Mouse (Mus musculus): Measurements from ENCODE around the gene Irf7. TPM values are rescaled to one million over a fixed set of nuclear protein-coding genes. Genes with fewer than 3 reads are reported as not detected.

Gene Irf7
- polyA plus RNA-seq, 1 experiment from 2014 or later = 0.46 TPM

DNA sequence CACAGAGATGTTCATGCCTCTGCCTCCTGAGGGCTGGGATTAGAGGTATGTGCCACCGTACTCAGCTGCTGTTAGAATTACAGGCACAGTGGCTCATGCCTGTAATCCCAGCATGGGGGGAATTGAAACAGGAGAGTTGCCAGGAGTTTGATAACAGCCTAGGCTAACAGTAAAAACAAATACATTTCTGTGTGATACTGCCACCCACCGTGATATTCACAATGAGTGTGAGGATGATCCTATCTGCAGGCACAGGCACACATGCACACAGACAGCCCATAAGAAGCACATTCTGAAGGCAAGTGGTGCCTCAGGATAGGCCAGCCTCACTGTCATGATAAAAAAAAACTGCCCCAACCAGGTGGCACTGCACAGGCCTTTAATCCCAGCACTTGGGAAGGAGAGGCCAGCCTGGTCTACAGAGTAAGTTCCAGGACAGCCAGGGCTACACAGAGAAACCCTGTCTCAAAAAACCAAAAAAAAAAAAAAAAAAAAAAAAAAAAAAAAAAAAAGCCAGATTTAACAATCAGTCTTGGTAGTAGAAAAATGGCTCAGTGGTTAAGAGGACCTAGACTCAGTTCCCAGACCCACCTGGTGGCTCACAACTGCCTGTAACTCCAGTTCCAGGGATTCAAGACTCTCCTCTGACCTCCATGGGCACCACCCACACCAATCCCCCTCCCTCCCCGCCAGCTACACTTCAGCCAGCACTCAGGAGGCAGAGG, 31.8 kb upstream of the Irf7 start:
- DNase-seq (ENCODE audit: low spot score) (no peak), ATAC-seq (replicated peaks; ENCODE audit: insufficient number of reproducible peaks, low FRiP score, low TSS enrichment, low read depth) (no peak)
- Histone ChIP-seq H3K9me3 (replicated peaks; ENCODE audit: control insufficient read depth, low read length) (no peaks in the 10 kb centered on the region), H3K36me3 (replicated peaks; ENCODE audit: control insufficient read depth, insufficient read depth, low read depth, low read length) (peaks cover 5% of the 10 kb centered on the region), H3K4me2 (ENCODE audit: low read depth, low read length) (no peak overlapping the region), H3K9ac (replicated peaks; ENCODE audit: low read length) (no peak overlapping the region), H3K4me3 (ENCODE audit: low read depth, low read length) (no peak overlapping the region), H3K27ac (replicated peaks; ENCODE audit: low read depth, low read length) (no peak overlapping the region), H3K27me3 (ENCODE audit: control insufficient read depth, insufficient read depth, low read length) (peaks cover 24% of the 10 kb centered on the region), H3K4me1 (ENCODE audit: control insufficient read depth, insufficient read depth, low read length) (peaks cover 6% of the 10 kb centered on the region; the same call in 1 of the 2 replicates)
- 87% methylated on average over 3 of the region's 3 CpGs for WGBS

DNA sequence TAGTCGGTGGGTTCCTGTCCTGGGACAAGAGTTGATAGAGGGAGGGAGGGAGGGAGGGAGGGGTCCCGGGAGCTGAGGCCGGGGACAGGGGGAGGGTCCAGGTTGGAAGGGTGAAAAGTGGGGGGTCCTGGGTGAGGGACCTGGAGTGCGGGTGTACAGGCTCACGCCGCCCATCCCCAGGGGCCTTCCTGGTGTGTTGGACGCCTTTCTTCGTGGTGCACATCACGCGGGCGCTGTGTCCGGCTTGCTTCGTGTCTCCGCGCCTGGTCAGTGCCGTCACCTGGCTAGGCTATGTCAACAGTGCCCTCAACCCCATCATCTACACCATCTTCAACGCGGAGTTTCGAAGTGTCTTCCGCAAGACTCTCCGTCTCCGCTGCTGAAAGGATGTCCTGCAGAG, 28.2 kb upstream of the Irf7 start:
- peak overlapping the region; percentile 38 for H3K4me3 ChIP-seq (ENCODE audit: low read depth, low read length)
- no peaks in the 10 kb centered on the region for H3K9me3 ChIP-seq (replicated peaks; ENCODE audit: control insufficient read depth, low read length)
- ATAC-seq (replicated peaks; ENCODE audit: insufficient number of reproducible peaks, low FRiP score, low TSS enrichment, low read depth) (no peak), DNase-seq (ENCODE audit: low spot score) (peak; percentile 29)
- WGBS = 9% methylated on average over 22 of the region's 22 CpGs
- H3K36me3 ChIP-seq (replicated peaks; ENCODE audit: control insufficient read depth, insufficient read depth, low read depth, low read length) = no peaks in the 10 kb centered on the region
- no peak overlapping the region for H3K27ac ChIP-seq (replicated peaks; ENCODE audit: low read depth, low read length)
- H3K9ac ChIP-seq (replicated peaks; ENCODE audit: low read length) = no peak overlapping the region; the same call in 1 of the 2 replicates
- peak overlapping the region; percentile 70 for H3K4me2 ChIP-seq (ENCODE audit: low read depth, low read length)
- H3K27me3 ChIP-seq (ENCODE audit: control insufficient read depth, insufficient read depth, low read length) = peaks cover 34% of the 10 kb centered on the region
- H3K4me1 ChIP-seq (ENCODE audit: control insufficient read depth, insufficient read depth, low read length) = peaks cover 6% of the 10 kb centered on the region; the same call in 1 of the 2 replicates

DNA sequence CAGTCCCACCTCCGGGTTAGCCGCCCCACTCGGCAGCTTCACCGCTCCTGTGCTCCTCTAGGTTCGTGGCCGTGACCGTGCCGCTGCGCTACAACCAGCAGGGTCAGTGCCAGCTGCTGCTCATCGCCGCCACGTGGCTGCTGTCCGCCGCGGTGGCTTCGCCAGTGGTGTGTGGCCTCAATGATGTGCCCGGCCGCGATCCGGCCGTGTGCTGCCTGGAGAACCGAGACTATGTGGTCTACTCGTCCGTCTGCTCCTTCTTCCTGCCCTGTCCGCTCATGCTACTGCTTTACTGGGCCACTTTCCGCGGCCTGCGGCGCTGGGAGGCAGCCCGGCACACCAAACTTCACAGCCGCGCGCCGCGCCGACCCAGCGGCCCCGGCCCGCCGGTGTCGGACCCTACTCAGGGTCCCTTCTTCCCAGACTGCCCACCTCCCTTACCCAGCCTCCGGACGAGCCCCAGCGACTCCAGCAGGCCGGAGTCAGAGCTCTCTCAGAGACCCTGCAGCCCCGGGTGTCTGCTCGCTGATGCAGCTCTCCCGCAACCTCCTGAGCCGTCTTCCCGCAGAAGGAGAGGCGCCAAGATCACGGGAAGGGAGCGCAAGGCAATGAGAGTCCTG, 27.7 kb upstream of the Irf7 start:
- WGBS = under 1% methylated on average over 53 of the region's 53 CpGs
- DNase-seq (ENCODE audit: low spot score) = peak; percentile 42
- H3K9me3 ChIP-seq (replicated peaks; ENCODE audit: control insufficient read depth, low read length) = no peaks in the 10 kb centered on the region
- H3K4me3 ChIP-seq (ENCODE audit: low read depth, low read length) = peak overlapping the region; percentile 38
- H3K36me3 ChIP-seq (replicated peaks; ENCODE audit: control insufficient read depth, insufficient read depth, low read depth, low read length) = no peaks in the 10 kb centered on the region
- H3K4me1 ChIP-seq (ENCODE audit: control insufficient read depth, insufficient read depth, low read length) = peaks cover 6% of the 10 kb centered on the region; the same call in 1 of the 2 replicates
- H3K9ac ChIP-seq (replicated peaks; ENCODE audit: low read length) = peak overlapping the region; percentile 57
- ATAC-seq (replicated peaks; ENCODE audit: insufficient number of reproducible peaks, low FRiP score, low TSS enrichment, low read depth) = no peak
- peaks cover 34% of the 10 kb centered on the region for H3K27me3 ChIP-seq (ENCODE audit: control insufficient read depth, insufficient read depth, low read length)
- H3K27ac ChIP-seq (replicated peaks; ENCODE audit: low read depth, low read length) = no peak overlapping the region
- H3K4me2 ChIP-seq (ENCODE audit: low read depth, low read length) = peak overlapping the region; percentile 70

GRCm38 (mm10) chr7:141292583-141293388, 26.5 kb upstream of the Irf7 start:
- Histone ChIP-seq H3K9ac (replicated peaks; ENCODE audit: low read length) (no peak overlapping the region; the same call in none of the 2 replicates), H3K4me3 (ENCODE audit: low read depth, low read length) (peak overlapping the region; percentile 43), H3K36me3 (replicated peaks; ENCODE audit: control insufficient read depth, insufficient read depth, low read depth, low read length) (no peaks in the 10 kb centered on the region), H3K9me3 (replicated peaks; ENCODE audit: control insufficient read depth, low read length) (no peaks in the 10 kb centered on the region), H3K27ac (replicated peaks; ENCODE audit: low read depth, low read length) (no peak overlapping the region), H3K4me1 (ENCODE audit: control insufficient read depth, insufficient read depth, low read length) (peaks cover 6% of the 10 kb centered on the region; the same call in 1 of the 2 replicates), H3K27me3 (ENCODE audit: control insufficient read depth, insufficient read depth, low read length) (peaks cover 34% of the 10 kb centered on the region), H3K4me2 (ENCODE audit: low read depth, low read length) (peak overlapping the region; percentile 78)
- WGBS = 25% methylated on average over 15 of the region's 15 CpGs
- DNase-seq (ENCODE audit: low spot score) (no peak), ATAC-seq (replicated peaks; ENCODE audit: insufficient number of reproducible peaks, low FRiP score, low TSS enrichment, low read depth) (no peak)

GRCm38 (mm10) chr7:141291921-141292582, 25.8 kb upstream of the Irf7 start, which contains the start of gene Drd4:
TSS of gene Drd4 (plus strand) at chr7:141292006.
- Histone ChIP-seq H3K4me1 (ENCODE audit: control insufficient read depth, insufficient read depth, low read length) (peaks cover 6% of the 10 kb centered on the region; the same call in 1 of the 2 replicates), H3K4me2 (ENCODE audit: low read depth, low read length) (peak within 1 kb of the TSS; percentile 78), H3K27me3 (ENCODE audit: control insufficient read depth, insufficient read depth, low read length) (peaks cover 34% of the 10 kb centered on the region), H3K4me3 (ENCODE audit: low read depth, low read length) (peak within 1 kb of the TSS; percentile 43), H3K9me3 (replicated peaks; ENCODE audit: control insufficient read depth, low read length) (no peaks in the 10 kb centered on the region), H3K36me3 (replicated peaks; ENCODE audit: control insufficient read depth, insufficient read depth, low read depth, low read length) (no peaks in the 10 kb centered on the region), H3K9ac (replicated peaks; ENCODE audit: low read length) (peak within 1 kb of the TSS; percentile 54), H3K27ac (replicated peaks; ENCODE audit: low read depth, low read length) (no peak within 1 kb of the TSS)
- ATAC-seq (replicated peaks; ENCODE audit: insufficient number of reproducible peaks, low FRiP score, low TSS enrichment, low read depth) (peak; percentile 70; the same call in 1 of the 2 replicates), DNase-seq (ENCODE audit: low spot score) (peak; percentile 76)
- WGBS = 2% methylated on average over 44 of the region's 46 CpGs

- H3K27me3 ChIP-seq (ENCODE audit: control insufficient read depth, insufficient read depth, low read length) = peaks cover 10% of the 10 kb centered on the region
- 86% methylated on average over 3 of the region's 3 CpGs for WGBS
- H3K9ac ChIP-seq (replicated peaks; ENCODE audit: low read length) = no peak overlapping the region
- H3K4me3 ChIP-seq (ENCODE audit: low read depth, low read length) = no peak overlapping the region
- ATAC-seq (replicated peaks; ENCODE audit: insufficient number of reproducible peaks, low FRiP score, low TSS enrichment, low read depth) (no peak), DNase-seq (ENCODE audit: low spot score) (no peak)
- H3K9me3 ChIP-seq (replicated peaks; ENCODE audit: control insufficient read depth, low read length) = no peaks in the 10 kb centered on the region
- H3K4me1 ChIP-seq (ENCODE audit: control insufficient read depth, insufficient read depth, low read length) = no peaks in the 10 kb centered on the region
- H3K4me2 ChIP-seq (ENCODE audit: low read depth, low read length) = no peak overlapping the region
- no peak overlapping the region for H3K27ac ChIP-seq (replicated peaks; ENCODE audit: low read depth, low read length)
- no peaks in the 10 kb centered on the region for H3K36me3 ChIP-seq (replicated peaks; ENCODE audit: control insufficient read depth, insufficient read depth, low read depth, low read length)
These were observed 21.8 kb upstream of the Irf7 start for GRCm38 (mm10) chr7:141288042-141288441.

- DNase-seq (ENCODE audit: low spot score) = no peak
- no peak overlapping the region for H3K9ac ChIP-seq (replicated peaks; ENCODE audit: low read length)
- no peak for ATAC-seq (replicated peaks; ENCODE audit: insufficient number of reproducible peaks, low FRiP score, low TSS enrichment, low read depth)
- no peaks in the 10 kb centered on the region for H3K4me1 ChIP-seq (ENCODE audit: control insufficient read depth, insufficient read depth, low read length)
- no peaks in the 10 kb centered on the region for H3K27me3 ChIP-seq (ENCODE audit: control insufficient read depth, insufficient read depth, low read length)
- no peak overlapping the region for H3K4me2 ChIP-seq (ENCODE audit: low read depth, low read length)
- H3K4me3 ChIP-seq (ENCODE audit: low read depth, low read length) = no peak overlapping the region
- H3K36me3 ChIP-seq (replicated peaks; ENCODE audit: control insufficient read depth, insufficient read depth, low read depth, low read length) = no peaks in the 10 kb centered on the region
- no peaks in the 10 kb centered on the region for H3K9me3 ChIP-seq (replicated peaks; ENCODE audit: control insufficient read depth, low read length)
- 92% methylated on average over 4 of the region's 4 CpGs for WGBS
- H3K27ac ChIP-seq (replicated peaks; ENCODE audit: low read depth, low read length) = no peak overlapping the region
These were observed 16.5 kb upstream of the Irf7 start for GRCm38 (mm10) chr7:141282756-141283155.

Measured in embryonic facial prominence, embryonic 11.5 days (tissue).